Mouse (Mus musculus): Measurements from ENCODE around the gene A630010A05Rik. TPM values are rescaled to one million over a fixed set of nuclear protein-coding genes. Genes with fewer than 3 reads are reported as not detected.
"Not testable (repeated sequence)": the region's sequence is repeated elsewhere in the genome, so short reads cannot be mapped to it uniquely, and the experiment has no call there.

The A630010A05Rik gene
- polyA plus RNA-seq (2014; fragmentation: Nextera tagmentation; extraction: Ambion mirVana): not detected in 2 replicates

DNA sequence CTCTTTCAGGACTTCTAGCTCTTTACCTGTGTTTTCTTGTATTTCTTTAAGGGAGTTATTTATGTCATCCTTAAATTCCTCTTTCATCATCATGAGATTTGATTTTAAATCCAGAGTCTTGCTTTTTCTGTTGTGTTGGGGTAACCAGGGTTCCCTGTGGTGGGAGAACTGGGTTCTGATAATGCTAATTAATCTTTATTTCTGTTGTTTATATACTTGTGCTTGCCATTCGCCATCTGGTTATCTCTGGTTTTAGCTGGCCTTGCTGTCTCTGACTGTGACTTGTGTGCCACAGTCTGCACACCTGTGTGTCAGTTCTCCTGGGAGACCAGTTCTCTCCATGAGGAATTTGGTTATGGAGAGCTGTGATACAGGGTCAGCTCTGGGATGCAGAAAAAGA, at the start of gene A630010A05Rik:
Gene A630010A05Rik (plus strand): TSS at position 301 of the 400 bp plus-strand sequence.
- Histone ChIP-seq H3K4me3 (ENCODE audit: low read length) (no peak within 1 kb of the TSS), H3K36me3 (ENCODE audit: control insufficient read depth, insufficient read depth, low read length) (no peaks in the 10 kb centered on the region), H3K9me3 (ENCODE audit: control insufficient read depth, low read length) (no peaks in the 10 kb centered on the region), H3K4me1 (ENCODE audit: control insufficient read depth, insufficient read depth, low read length) (no peaks in the 10 kb centered on the region), H3K27me3 (ENCODE audit: control insufficient read depth, insufficient read depth, low read length) (no peaks in the 10 kb centered on the region), H3K9ac (ENCODE audit: low read depth, low read length) (no peak within 1 kb of the TSS), H3K27ac (ENCODE audit: low read depth, low read length) (no peak within 1 kb of the TSS), H3K4me2 (replicated peaks; ENCODE audit: low read depth, low read length) (no peak within 1 kb of the TSS)
- WGBS: 82% methylated on average over 1 of the region's 1 CpGs
- no peak for ATAC-seq (ENCODE audit: low FRiP score, low TSS enrichment)

DNA sequence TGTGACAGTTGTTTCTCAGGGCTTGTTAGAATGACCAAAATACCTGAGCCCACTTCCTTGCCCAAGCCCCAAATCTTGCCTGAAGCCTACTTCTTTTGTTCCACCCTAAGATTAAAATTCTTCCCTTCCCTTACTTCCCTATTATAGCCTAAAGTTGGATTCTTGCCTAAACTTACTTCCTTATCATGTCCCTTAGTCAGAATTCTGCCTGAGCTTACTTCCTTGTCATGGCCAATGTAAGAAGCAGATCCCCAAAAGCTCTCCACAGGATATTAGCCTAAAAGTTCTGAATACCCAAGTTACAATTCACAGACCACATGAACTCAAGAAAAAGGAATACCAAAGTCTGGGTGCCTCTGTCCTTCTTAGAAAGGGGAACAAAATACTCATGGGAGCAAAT, 26.4 kb upstream of the A630010A05Rik start:
- Histone ChIP-seq H3K36me3 (ENCODE audit: control insufficient read depth, insufficient read depth, low read length) (no peaks in the 10 kb centered on the region), H3K27ac (ENCODE audit: low read depth, low read length) (no peak overlapping the region), H3K9me3 (ENCODE audit: control insufficient read depth, low read length) (no peaks in the 10 kb centered on the region), H3K27me3 (ENCODE audit: control insufficient read depth, insufficient read depth, low read length) (no peaks in the 10 kb centered on the region), H3K4me1 (ENCODE audit: control insufficient read depth, insufficient read depth, low read length) (no peaks in the 10 kb centered on the region), H3K4me2 (replicated peaks; ENCODE audit: low read depth, low read length) (no peak overlapping the region), H3K4me3 (ENCODE audit: low read length) (no peak overlapping the region), H3K9ac (ENCODE audit: low read depth, low read length) (no peak overlapping the region)
- ATAC-seq (ENCODE audit: low FRiP score, low TSS enrichment): no peak

- H3K9me3 ChIP-seq (ENCODE audit: control insufficient read depth, low read length); H3K27ac ChIP-seq (ENCODE audit: low read depth, low read length); H3K4me3 ChIP-seq (ENCODE audit: low read length); H3K4me2 ChIP-seq (replicated peaks; ENCODE audit: low read depth, low read length); H3K9ac ChIP-seq (ENCODE audit: low read depth, low read length); H3K36me3 ChIP-seq (ENCODE audit: control insufficient read depth, insufficient read depth, low read length); H3K27me3 ChIP-seq (ENCODE audit: control insufficient read depth, insufficient read depth, low read length); ATAC-seq (ENCODE audit: low FRiP score, low TSS enrichment); H3K4me1 ChIP-seq (ENCODE audit: control insufficient read depth, insufficient read depth, low read length): not testable (repeated sequence)
- 53% methylated on average over 1 of the region's 1 CpGs for WGBS
Measured at GRCm38 (mm10) chr16:14557191-14557590, 4.9 kb upstream of the A630010A05Rik start.

Other genes with a start within 250 kb of the A630010A05Rik start
- gene Fopnl, start 244.9 kb upstream of the A630010A05Rik start, polyA plus RNA-seq (2014; fragmentation: Nextera tagmentation; extraction: Ambion mirVana): 166 and 186 TPM in 2 replicates
- 9.1 and 13.6 TPM in 2 replicates for gene Abcc1, start 200.8 kb upstream of the A630010A05Rik start, polyA plus RNA-seq (2014; fragmentation: Nextera tagmentation; extraction: Ambion mirVana)